Mouse (Mus musculus): ENCODE results near the gene Slc9a8. TPM values are rescaled to one million over a fixed set of nuclear protein-coding genes. Genes with fewer than 3 reads are reported as not detected.

The Slc9a8 gene
- total and polyA plus RNA-seq, 3 experiments, result 16.7 to 25.8 TPM; not detected in 1

GRCm38 (mm10) chr2:167485501-167486377 is 64.2 kb downstream of the Slc9a8 start:
- H3K4me1 ChIP-seq (ENCODE audit: control insufficient read depth in 1 of 2, insufficient read depth in 2 of 2, low read length in 2 of 2), result no peaks in the 10 kb centered on the region
- H3K9ac ChIP-seq (ENCODE audit: control insufficient read depth, low read depth, low read length, poor library complexity, severe bottlenecking), result no peak overlapping the region
- H3K36me3 ChIP-seq (ENCODE audit: control insufficient read depth in 1 of 2, insufficient read depth in 2 of 2, low read length in 2 of 2), result peaks cover 0 to 1% of the 10 kb centered on the region in 2 experiments; a peak in 2 of 4 replicates
- no peaks in the 10 kb centered on the region for H3K9me3 ChIP-seq (replicated peaks; ENCODE audit: insufficient read depth, low read length)
- H3K27me3 ChIP-seq (ENCODE audit: control insufficient read depth in 1 of 2, insufficient read depth in 2 of 2, low read length in 2 of 2), result no peaks in the 10 kb centered on the region
- H3K27ac ChIP-seq (ENCODE audit: control insufficient read depth, low read depth, low read length), result no peak overlapping the region
- H3K4me3 ChIP-seq (ENCODE audit: control insufficient read depth in 1 of 2, insufficient read depth in 1 of 2, low read depth in 2 of 2, low read length in 2 of 2), result no peak overlapping the region
- TF ChIP-seq E2F4 (IDR thresholded peaks at IDR 0.05; ENCODE audit: borderline replicate concordance, low read depth, low read length) (no peak), USF2 (IDR thresholded peaks at IDR 0.05; ENCODE audit: borderline replicate concordance in 1 of 2, insufficient read depth in 1 of 2, low read depth in 1 of 2, low read length in 2 of 2) (no peak), UBTF (IDR thresholded peaks at IDR 0.05; ENCODE audit: borderline replicate concordance, insufficient read depth, low read depth, low read length) (no peak), POLR2AphosphoS5 (IDR thresholded peaks at IDR 0.05; ENCODE audit: borderline replicate concordance, low read depth, low read length) (no peak), MAX (IDR thresholded peaks at IDR 0.05; ENCODE audit: low read length) (no peak), GABPA (IDR thresholded peaks at IDR 0.05; ENCODE audit: low read depth, low read length) (no peak), POLR2AphosphoS2 (IDR thresholded peaks at IDR 0.05; ENCODE audit: low read length) (no peak), MYC (IDR thresholded peaks at IDR 0.05; ENCODE audit: low read depth, low read length) (no peak), BHLHE40 (IDR thresholded peaks at IDR 0.05; ENCODE audit: borderline replicate concordance, low read depth, low read length) (no peak), KAT2A (conservative IDR thresholded peaks at IDR 0.05; ENCODE audit: low read depth, low read length) (no peak), GATA1 (IDR thresholded peaks at IDR 0.05; ENCODE audit: low read depth, low read length) (no peak), MAFK (IDR thresholded peaks at IDR 0.05; ENCODE audit: borderline replicate concordance, low read depth, low read length) (no peak), TBP (IDR thresholded peaks at IDR 0.05; ENCODE audit: low read depth, low read length) (no peak), ZMIZ1 (IDR thresholded peaks at IDR 0.05; ENCODE audit: low read depth, low read length) (no peak), CTCF (IDR thresholded peaks at IDR 0.05 in 2 of 3, conservative IDR thresholded peaks at IDR 0.05 in 1 of 3; ENCODE audit: control insufficient read depth in 1 of 3, insufficient read depth in 1 of 3, low read depth in 2 of 3, low read length in 3 of 3, poor library complexity in 1 of 3, severe bottlenecking in 1 of 3) (no peak), CHD2 (IDR thresholded peaks at IDR 0.05; ENCODE audit: low read length) (no peak), MYB (IDR thresholded peaks at IDR 0.05; ENCODE audit: low read depth, low read length) (no peak), ETS1 (IDR thresholded peaks at IDR 0.05; ENCODE audit: low read depth, low read length) (no peak), MEF2A (IDR thresholded peaks at IDR 0.05; ENCODE audit: extremely low read depth, insufficient replicate concordance, low read depth, low read length, poor library complexity, severe bottlenecking) (no peak)
- DNase-seq (ENCODE audit: low read depth, low spot score), result no peak
- peaks cover 42% of the 10 kb centered on the region for H3K79me2 ChIP-seq (ENCODE audit: control insufficient read depth, insufficient read depth, low read length, poor library complexity)
